Mouse (Mus musculus) layer of hippocampus, postnatal 10 days (tissue): ENCODE results near the gene 2510039O18Rik. TPM values are rescaled to one million over a fixed set of nuclear protein-coding genes. Genes with fewer than 3 reads are reported as not detected.

ENCODE experiments used
- DNase-seq, 2 experiments: peaks; one replicate each; pipeline ENCODE4 v3.0.0; 2021; ENCODE audit warnings: low spot score in 2 of 2
- long read RNA-seq: library from polyadenylated mRNA; stranded (forward); transcript quantifications from one replicate; pipeline ENCODE4 v2.0.0, GENCODE M21; 2023
- total RNA-seq, 2 experiments: library from RNA; stranded (reverse); gene quantifications; 2 replicates each; pipeline ENCODE4 v1.2.3; 2021

The 2510039O18Rik gene
- total RNA-seq = 10 to 100 TPM; 29.0 to 29.3 TPM
- long read RNA-seq, transcript 2510039O18Rik-201 (3 exons, 2,731 nt) = major isoform, 36 of 43 reads
- long read RNA-seq, partial matches to known transcripts = 7 of 43 reads
- long read RNA-seq, other reads (novel, unspliced or antisense) = 0 of 43 reads

DNA sequence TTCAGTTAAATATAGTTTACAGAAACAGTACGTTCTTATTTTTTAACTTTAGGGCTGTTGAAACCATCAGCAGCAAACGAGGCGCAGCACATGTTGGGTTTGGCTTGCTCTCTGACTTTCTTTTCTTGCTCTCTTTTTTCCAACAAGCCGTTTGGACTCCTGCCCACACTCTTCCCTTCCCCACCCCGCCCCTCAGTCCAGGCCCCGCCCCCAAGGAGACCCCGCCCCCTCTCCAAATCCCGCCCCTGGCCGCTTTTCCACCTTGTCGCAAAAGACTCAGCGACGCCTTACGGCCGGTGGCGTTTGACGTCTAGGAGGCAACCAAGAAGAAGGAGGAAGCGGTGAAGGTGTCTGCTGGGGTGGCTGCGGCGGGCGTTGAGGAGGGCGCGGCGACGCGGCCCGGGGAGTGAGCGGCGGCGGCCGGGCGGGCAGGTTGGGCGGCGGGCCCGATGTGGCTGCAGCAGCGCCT, at the start of gene 2510039O18Rik:
2510039O18Rik (plus strand) TSS at position 320 of the 469 bp plus-strand sequence.
- peak; percentile 85 to 87 for DNase-seq

- DNase-seq = no peak
Measured at GRCm38 (mm10) chr4:147895815-147896330, 44.8 kb upstream of the 2510039O18Rik start.

DNA sequence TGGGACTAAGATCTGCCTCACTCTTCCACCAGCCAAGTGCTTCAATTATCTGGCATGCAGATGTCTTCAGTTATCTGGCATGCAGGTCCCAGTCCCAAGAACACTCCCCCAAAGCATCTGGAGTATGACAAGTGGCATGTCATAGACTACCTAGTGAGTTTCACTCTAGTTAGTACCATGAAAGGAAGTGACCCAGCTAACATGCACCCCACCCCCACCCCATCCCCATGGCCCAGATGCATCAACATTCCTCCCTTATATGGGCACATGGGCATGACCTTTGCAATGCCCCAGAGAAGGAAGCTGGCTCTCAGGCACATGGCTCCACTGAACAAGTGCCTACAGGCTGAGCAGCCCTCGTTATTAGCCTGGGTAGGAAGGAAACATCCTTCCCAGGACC, 44.3 kb upstream of the 2510039O18Rik start:
- no peak for DNase-seq

DNA sequence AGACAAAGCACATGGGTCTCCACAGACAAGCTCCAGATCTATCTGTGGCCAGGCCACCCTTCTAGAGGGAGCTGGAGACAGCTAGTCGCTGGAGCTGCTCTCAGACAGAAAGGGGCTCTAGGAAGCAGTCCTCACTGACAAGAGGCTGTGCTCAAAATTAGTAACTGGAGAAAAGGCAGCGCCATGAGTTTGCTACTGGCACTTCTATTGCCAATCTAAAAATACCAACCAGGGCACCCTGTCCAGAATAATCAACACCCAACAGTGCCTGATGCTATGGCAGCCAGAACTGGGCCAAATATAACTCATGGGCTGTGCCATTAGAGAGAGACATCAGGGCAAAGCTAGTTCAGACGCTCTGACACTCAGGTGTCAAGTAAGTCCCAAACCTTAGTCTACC, 43.3 kb upstream of the 2510039O18Rik start:
- DNase-seq = no peak

GRCm38 (mm10) chr4:147900452-147900851, 40.2 kb upstream of the 2510039O18Rik start:
- no peak for DNase-seq

GRCm38 (mm10) chr4:147902906-147903500, 37.7 kb upstream of the 2510039O18Rik start:
- DNase-seq = no peak

DNA sequence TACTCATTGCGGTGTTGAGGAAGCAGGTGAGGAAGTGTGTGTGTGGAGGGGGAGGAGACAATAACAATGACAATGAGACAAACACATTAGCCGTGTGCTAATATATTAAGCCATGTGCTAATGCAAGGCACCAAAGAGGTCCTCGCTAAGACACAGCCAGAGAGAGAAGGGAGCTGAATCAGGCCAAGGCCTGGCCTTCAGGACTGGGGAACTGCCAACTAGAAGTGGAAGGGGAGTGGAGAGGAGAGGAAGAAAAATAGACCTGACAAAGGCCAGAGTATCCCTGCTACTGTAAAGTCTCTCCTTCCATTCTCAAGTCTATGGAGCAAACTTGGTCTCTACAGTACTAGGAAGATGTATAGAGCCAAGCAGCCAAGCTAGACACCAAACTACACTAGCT, 37.1 kb upstream of the 2510039O18Rik start:
- DNase-seq = no peak

GRCm38 (mm10) chr4:147904313-147905089, 36.2 kb upstream of the 2510039O18Rik start, which contains the start of gene Mfn2:
TSS of gene Mfn2 (minus strand) at chr4:147904704.
- peak; percentile 90 to 91 for DNase-seq

DNA sequence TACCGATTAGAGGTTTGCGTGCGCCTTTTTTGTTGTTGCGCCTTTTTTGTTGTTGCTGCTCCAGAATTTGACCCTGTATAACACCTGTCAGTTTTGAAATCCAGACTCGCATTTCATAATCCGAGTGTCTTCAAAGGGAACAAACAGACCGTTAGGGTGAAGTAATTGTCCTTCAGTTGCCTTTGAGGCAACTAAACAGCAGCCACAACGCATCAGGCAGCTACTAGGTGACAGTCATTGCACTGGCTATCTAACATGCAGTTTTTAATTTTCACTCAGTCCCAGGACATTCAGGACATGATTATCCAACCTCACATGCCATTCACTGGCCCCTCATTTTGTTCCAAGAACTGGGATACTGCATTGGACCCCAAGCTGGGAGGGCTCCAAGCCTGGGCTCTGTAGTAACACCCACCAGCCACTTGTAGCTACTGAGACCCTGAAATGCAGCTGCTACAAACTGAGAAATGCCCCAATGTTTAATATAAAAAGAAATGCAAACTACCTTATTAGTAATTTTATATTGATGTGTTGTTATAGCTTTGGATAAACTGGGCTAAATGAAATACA, 35.5 kb upstream of the 2510039O18Rik start:
- DNase-seq = peak in 1 of 2 experiments; percentile 48

DNA sequence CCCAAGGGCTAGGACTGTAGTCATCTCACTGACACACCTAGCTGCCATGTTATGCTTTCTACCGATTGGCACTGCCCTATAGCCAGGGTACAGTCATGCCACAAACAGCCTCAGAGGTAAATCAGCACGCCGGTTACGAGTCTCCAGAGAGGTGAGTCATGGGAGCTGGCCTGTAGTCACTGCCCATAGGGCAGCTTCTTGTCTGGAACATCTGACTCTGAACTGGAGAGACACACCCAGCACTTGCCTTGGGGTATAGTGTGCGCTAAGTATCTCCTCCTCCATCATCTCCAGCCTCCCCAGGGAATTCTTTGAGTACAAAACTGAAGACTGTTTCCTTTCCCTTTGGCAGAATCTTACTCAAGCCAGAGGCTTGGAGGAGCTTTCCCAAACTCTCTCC, 34.5 kb upstream of the 2510039O18Rik start:
- no peak for DNase-seq

GRCm38 (mm10) chr4:147909486-147909885, 31.2 kb upstream of the 2510039O18Rik start:
- no peak for DNase-seq

- DNase-seq = peak; percentile 59 to 64
Measured at GRCm38 (mm10) chr4:147918459-147919121, 22.1 kb upstream of the 2510039O18Rik start.

DNA sequence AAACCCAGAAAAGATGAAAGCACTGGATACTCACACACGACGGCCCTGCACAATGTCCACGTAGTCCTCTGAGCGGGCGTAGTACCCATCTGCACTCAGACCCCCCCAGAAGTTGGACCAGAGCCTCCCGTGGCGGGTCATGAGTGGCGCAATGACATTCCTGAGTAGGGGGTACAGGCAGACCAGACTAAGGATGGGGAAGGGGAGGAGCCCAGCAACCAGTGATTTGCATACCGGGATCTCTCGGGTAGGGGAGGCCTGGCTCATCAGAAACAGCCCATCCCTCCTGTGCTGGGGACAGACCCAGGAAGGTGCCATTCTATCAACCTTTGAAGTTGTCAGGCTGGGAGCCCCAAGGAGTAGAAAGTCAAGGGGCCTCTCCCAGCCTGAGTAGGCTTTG, 19.7 kb upstream of the 2510039O18Rik start:
- DNase-seq = no peak

DNA sequence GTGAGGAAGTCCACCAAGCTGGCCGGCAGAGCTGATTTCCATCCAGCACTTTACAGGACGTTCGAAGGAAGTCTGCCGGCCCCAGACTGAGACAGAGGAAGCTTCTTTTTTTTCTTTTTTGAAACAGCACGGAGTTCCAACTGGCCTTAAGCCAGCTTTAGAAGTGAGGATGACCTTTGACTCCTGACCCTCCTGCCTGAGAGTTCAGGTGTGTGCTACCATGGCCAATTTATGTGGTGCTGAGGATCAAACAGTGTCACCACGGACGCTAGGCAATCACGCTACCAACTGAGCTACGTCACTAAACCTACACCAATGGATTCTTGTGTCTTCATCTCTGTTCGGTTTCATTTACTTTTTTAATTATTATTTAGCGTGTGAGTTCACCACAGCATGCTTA, 18.4 kb upstream of the 2510039O18Rik start:
- no peak for DNase-seq

DNA sequence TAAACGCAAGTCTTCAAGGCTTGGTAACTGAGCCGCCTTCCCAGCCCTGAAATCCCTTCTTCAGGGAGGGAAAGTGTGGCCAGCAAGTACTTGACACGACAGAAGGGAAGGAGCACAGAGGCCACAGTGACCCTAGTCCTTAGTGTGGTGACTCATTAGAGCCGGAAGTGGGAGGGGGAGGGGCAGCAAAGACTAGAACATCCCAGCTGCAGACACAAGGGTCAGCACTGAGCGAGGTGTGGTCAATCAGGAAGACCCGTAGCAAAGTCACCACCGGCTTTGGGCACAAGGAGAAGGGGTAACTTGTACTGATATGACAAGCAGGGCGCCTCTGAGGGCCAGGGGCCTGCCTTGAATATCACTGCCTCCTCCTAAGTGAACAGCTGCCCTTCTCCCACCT, 13.0 kb upstream of the 2510039O18Rik start:
- no peak for DNase-seq

- no peak for DNase-seq
Measured at GRCm38 (mm10) chr4:147928136-147928535, 12.6 kb upstream of the 2510039O18Rik start.

- DNase-seq = no peak
Measured at GRCm38 (mm10) chr4:147928540-147928939, 12.2 kb upstream of the 2510039O18Rik start.

- no peak for DNase-seq
Measured at GRCm38 (mm10) chr4:147930946-147931345, 9.7 kb upstream of the 2510039O18Rik start.

GRCm38 (mm10) chr4:147934134-147934533, 6.6 kb upstream of the 2510039O18Rik start:
- no peak for DNase-seq

DNA sequence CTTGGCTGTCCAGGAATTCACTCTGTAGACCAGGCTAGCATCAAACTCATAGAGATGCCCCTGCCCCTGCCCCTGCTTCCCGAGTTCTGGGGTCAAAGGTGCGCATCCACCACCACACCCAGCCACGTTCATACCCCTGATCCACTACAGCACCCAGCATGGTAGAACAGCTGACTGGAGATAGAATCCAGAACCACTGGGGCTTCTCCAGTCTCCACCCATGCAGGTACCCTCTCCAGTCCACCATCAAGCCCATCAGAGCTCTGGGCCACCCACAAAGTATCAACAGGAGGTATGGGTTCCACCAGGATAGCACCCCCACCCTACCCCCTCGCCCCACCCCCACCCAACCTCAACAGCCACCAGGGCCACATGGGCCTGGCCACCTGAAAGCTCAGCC, 6.1 kb upstream of the 2510039O18Rik start:
- no peak for DNase-seq

- DNase-seq = no peak
Measured at GRCm38 (mm10) chr4:147935904-147936303, 4.8 kb upstream of the 2510039O18Rik start.
